Mouse (Mus musculus) heart, adult 2 months (tissue): ENCODE data around the gene Stxbp6. TPM values are rescaled to one million over a fixed set of nuclear protein-coding genes. Genes with fewer than 3 reads are reported as not detected.

Experiments used
- DNase-seq, 2 experiments: peaks; one replicate each; pipeline ENCODE4 v3.0.0; 2021
- H3K27ac ChIP-seq: fragments of 200-600 bp; 2 replicates; pipeline ENCODE4 v1.8.1; 2022
- H3K27me3 ChIP-seq: fragments of 200-500 bp; 2 replicates; pipeline ENCODE4 v1.6.1; 2012; ENCODE audit warnings: mild to moderate bottlenecking, low read length, inconsistent platforms, mixed read lengths; ENCODE audit not compliant: control insufficient read depth, insufficient read depth
- H3K36me3 ChIP-seq: fragments of 200-500 bp; 2 replicates; pipeline ENCODE4 v1.6.1; 2012; ENCODE audit warnings: low read length, inconsistent platforms; ENCODE audit not compliant: control insufficient read depth, insufficient read depth
- H3K4me1 ChIP-seq: fragments of 200-500 bp; 2 replicates; pipeline ENCODE4 v1.6.1; 2011; ENCODE audit warnings: low read length; ENCODE audit not compliant: control insufficient read depth, insufficient read depth
- H3K4me3 ChIP-seq: fragments of 200-600 bp; 2 replicates; pipeline ENCODE4 v1.8.1; 2022
- H3K79me2 ChIP-seq: fragments of 200-500 bp; replicated peaks from 2 replicates; pipeline ENCODE4 v1.6.1; 2012; ENCODE audit warnings: mild to moderate bottlenecking, inconsistent platforms, low read length, moderate library complexity, mixed read lengths; ENCODE audit not compliant: control insufficient read depth, insufficient read depth
- H3K9ac ChIP-seq: fragments of 200-500 bp; 2 replicates; pipeline ENCODE4 v1.6.1; 2012; ENCODE audit warnings: low read depth, mild to moderate bottlenecking, control low read depth, inconsistent platforms, low read length, mixed read lengths
- CTCF ChIP-seq: fragments of 200-600 bp; IDR thresholded peaks from 2 replicates; pipeline ENCODE4 v1.8.1; 2022; ENCODE audit warnings: antibody characterized with exemption, mild to moderate bottlenecking, moderate library complexity
- EP300 ChIP-seq: fragments of 200-500 bp; IDR thresholded peaks from 2 replicates; pipeline ENCODE4 v1.6.1; 2011; ENCODE audit warnings: low read depth, low read length, control low read depth; ENCODE audit not compliant: insufficient read depth
- POLR2A ChIP-seq: fragments of 200-500 bp; IDR thresholded peaks from 2 replicates; pipeline ENCODE4 v1.6.1; 2011; ENCODE audit warnings: mild to moderate bottlenecking, low read depth, low read length, control low read depth; ENCODE audit not compliant: insufficient read depth
- WGBS: fragments of 180-500 bp; shearing (Covaris S2); methylation state at CpG from one replicate; pipeline ENCODE4 v1.1.7; 2018; 5-methylcytosine and 5-hydroxymethylcytosine counted together
- intact Hi-C: fragments of 180-260 bp; cut with DNase I; formaldehyde crosslinking; loops from one replicate; pipeline ENCODE4 v1.15.1; 2025
- polyA plus RNA-seq: library from polyadenylated mRNA; depleted of rRNA; stranded (reverse); fragments of >200 nt; gene quantifications from 2 replicates; pipeline ENCODE4 v1.2.3, GENCODE M21; 2012
- total RNA-seq, 2 experiments: library from RNA; stranded (reverse); gene quantifications; 2 replicates each; pipeline ENCODE4 v1.2.3; 2021

The Stxbp6 gene
- total and polyA plus RNA-seq, 3 experiments = 5.1 to 9.2 (median 7.9) TPM

DNA sequence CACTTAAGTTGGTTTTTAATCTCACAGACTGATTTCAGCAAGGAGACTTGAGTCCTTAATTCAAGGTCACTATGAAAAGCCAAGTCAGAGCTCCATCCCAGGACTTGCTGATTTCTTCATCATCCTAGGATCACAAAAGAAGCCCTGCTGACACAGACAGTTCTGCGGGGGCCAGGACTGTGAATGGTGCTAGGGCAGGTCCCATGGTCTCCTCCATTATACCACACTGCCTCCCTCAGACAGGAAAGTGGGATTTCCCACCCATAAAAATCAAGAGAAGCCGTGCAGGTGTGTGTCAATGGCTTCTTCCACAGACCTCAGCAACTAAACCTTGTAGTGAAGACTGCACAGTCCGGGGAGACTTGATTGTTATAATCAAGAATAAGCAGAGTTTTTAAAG is 2.3 kb downstream of the Stxbp6 start:
- Histone ChIP-seq H3K4me1 (peaks cover 6% of the 10 kb centered on the region), H3K27me3 (no peaks in the 10 kb centered on the region), H3K4me3 (no peak overlapping the region), H3K27ac (peak overlapping the region; percentile 15; the same call in 1 of the 2 replicates), H3K9ac (no peak overlapping the region), H3K79me2 (no peaks in the 10 kb centered on the region), H3K36me3 (no peaks in the 10 kb centered on the region)
- WGBS = 61% methylated on average over 3 of the region's 3 CpGs
- peak; percentile 48 for TF ChIP-seq CTCF
- TF ChIP-seq POLR2A = no peak
- no peak for TF ChIP-seq EP300
- no peak for DNase-seq
- intact Hi-C loops = loop anchor here (2.0 to 5.0 kb wide), 4 partner anchors 17 to 223 kb away; no protein-coding TSS in a partner anchor

DNA sequence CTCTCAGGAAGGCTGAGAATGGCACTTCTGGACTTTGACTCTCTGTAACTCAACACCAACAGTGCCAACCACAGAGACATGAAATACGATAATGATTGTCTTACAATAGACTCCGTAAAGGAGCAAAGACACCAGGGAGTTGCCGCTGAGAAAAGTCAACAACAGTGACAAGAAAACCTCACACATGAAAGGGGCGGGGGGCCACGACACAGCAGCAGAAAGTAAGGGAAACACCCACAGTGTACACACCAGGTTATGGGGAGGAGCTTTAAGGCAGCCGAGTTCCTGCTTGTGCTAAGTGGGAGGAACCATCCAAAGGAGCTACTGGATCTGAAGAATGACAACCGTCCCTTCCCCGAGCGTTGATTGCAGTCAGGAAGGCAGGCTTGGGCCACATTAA is 4.3 kb downstream of the Stxbp6 start:
- no peak for DNase-seq
- H3K36me3 ChIP-seq = no peaks in the 10 kb centered on the region
- H3K27me3 ChIP-seq = no peaks in the 10 kb centered on the region
- TF ChIP-seq EP300 (no peak), POLR2A (no peak), CTCF (no peak)
- intact Hi-C loops = loop anchor here (5.0 kb wide), 2 partner anchors 58 to 143 kb away; no protein-coding TSS in a partner anchor
- 69% methylated on average over 9 of the region's 9 CpGs for WGBS
- H3K4me3 ChIP-seq = no peak overlapping the region
- no peak overlapping the region for H3K27ac ChIP-seq
- peaks cover 5% of the 10 kb centered on the region for H3K4me1 ChIP-seq
- no peaks in the 10 kb centered on the region for H3K79me2 ChIP-seq
- no peak overlapping the region for H3K9ac ChIP-seq

DNA sequence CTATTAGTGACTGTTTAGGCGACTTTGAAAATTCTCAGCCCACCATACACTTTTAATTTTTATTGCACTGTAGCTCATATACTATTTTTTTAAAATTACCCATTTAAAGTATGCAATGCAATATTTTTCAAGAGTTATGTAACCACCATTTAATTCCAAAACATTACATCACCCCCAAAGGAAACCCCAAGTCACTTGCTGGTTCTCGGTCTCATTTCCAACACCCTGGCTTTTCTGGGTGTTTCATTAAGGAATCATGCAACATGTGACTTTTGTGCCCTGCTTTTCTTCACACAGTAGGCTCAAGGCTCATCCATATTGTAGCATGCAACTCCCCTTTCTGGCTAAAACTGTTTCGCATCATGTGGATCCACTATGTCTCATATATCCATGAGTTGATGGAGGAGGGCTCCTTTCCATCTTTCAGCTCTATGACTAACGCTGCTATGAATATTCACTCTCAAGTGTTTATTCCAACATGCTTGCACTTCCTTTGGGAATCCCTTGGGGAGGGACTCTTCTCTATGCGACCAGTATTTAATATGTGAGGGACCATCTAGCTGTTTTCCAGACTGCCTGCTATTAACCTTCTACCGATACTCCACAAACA is 6.3 kb downstream of the Stxbp6 start:
- Histone ChIP-seq H3K4me3 (no peak overlapping the region), H3K27ac (peak overlapping the region; percentile 29; the same call in 1 of the 2 replicates), H3K9ac (no peak overlapping the region), H3K27me3 (no peaks in the 10 kb centered on the region), H3K4me1 (peaks cover 5% of the 10 kb centered on the region), H3K79me2 (no peaks in the 10 kb centered on the region), H3K36me3 (no peaks in the 10 kb centered on the region)
- 55% methylated on average over 6 of the region's 6 CpGs for WGBS
- DNase-seq = no peak
- intact Hi-C loops = no loop called here
- TF ChIP-seq POLR2A = no peak

DNA sequence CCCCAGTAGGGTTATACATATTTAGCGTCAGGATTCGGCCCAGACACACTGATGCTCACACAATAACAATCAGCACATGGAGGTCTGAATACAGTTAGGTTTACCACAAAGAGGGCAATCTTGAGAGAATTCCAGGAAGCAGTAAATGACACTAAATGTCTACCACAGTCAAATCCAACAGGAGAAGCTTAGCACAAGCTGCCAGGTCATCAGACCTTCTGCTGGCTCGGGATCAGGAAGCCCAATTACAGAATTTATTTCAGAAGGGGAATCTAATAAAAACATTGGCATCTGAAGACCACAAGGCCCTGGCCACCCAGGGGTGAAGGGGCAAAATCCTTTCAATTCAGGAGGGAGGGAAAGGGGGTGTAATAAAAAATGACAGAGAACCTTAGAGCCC is 6.8 kb downstream of the Stxbp6 start:
- Histone ChIP-seq H3K9ac (no peak overlapping the region), H3K4me3 (no peak overlapping the region), H3K27ac (peak overlapping the region; percentile 29), H3K36me3 (no peaks in the 10 kb centered on the region), H3K4me1 (peaks cover 5% of the 10 kb centered on the region), H3K27me3 (no peaks in the 10 kb centered on the region), H3K79me2 (no peaks in the 10 kb centered on the region)
- intact Hi-C loops = no loop called here
- DNase-seq = no peak
- 25% methylated on average over 3 of the region's 3 CpGs for WGBS
- no peak for TF ChIP-seq CTCF
- TF ChIP-seq POLR2A = no peak
- TF ChIP-seq EP300 = no peak

DNA sequence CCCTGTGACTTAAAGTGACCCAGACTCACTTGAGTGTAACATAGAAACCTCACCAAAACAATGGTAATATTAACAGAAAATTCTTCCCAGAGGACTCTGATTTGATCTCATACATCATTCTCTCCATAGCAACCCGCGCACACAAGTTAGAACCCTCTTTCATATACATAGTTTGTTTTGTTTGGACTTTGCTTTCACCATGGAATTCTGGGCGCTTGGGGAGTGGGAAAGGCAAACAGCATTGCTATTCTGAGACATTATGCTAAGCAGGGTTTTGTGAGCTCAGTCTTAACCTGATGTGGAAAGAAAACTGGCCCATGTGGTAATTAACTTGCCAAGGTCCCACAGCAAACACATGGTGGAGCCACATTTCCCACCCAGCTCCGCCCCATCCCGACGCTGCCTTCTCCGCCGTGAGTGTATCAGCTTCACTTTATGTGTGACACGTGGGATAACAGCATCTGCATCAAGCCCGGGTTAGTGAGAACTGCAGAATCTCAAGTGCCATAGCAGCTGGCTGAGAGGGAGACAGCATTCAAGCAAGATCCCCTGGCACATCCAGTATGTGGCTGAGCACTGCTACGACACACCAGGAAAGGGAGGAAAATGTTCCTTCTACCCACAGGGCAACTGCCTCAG is 7.3 kb downstream of the Stxbp6 start:
- peak in 1 of 2 experiments; percentile 40 for DNase-seq
- no peaks in the 10 kb centered on the region for H3K27me3 ChIP-seq
- H3K9ac ChIP-seq = no peak overlapping the region
- peak overlapping the region; percentile 29 for H3K27ac ChIP-seq
- WGBS = 28% methylated on average over 11 of the region's 11 CpGs
- TF ChIP-seq POLR2A (no peak), CTCF (no peak), EP300 (no peak)
- H3K4me3 ChIP-seq = no peak overlapping the region
- no peaks in the 10 kb centered on the region for H3K36me3 ChIP-seq
- H3K4me1 ChIP-seq = peaks cover 5% of the 10 kb centered on the region
- intact Hi-C loops = no loop called here
- H3K79me2 ChIP-seq = no peaks in the 10 kb centered on the region

DNA sequence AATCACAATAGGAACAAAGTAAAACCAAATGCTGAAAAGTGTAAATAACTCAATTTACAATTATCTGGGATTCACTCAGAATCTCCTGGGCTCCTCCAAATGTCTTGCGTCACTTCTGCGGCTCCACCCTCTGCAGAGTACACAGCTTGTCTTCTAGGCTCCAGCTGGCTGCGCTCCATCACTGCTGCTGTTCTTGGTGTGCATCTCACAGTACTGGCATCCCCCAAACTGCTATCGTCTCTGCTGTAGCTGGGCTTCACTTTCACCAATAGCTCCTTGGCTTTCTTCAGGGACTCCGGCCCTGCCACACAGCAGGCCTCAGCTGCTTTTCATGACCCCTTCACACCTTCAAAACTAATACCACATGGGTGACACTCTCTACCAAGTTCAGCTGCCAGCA is 10.9 kb downstream of the Stxbp6 start:
- no peak overlapping the region for H3K9ac ChIP-seq
- intact Hi-C loops = no loop called here
- no peak for TF ChIP-seq POLR2A
- no peak for TF ChIP-seq EP300
- no peak for TF ChIP-seq CTCF
- no peaks in the 10 kb centered on the region for H3K36me3 ChIP-seq
- H3K79me2 ChIP-seq = peaks cover 2% of the 10 kb centered on the region; the same call in 1 of the 2 replicates
- 76% methylated on average over 5 of the region's 5 CpGs for WGBS
- peak overlapping the region; percentile 13 for H3K27ac ChIP-seq
- H3K4me3 ChIP-seq = no peak overlapping the region
- H3K4me1 ChIP-seq = peaks cover 4% of the 10 kb centered on the region
- DNase-seq = peak; percentile 77 to 82
- H3K27me3 ChIP-seq = no peaks in the 10 kb centered on the region
